Mouse (Mus musculus) layer of hippocampus, adult 2 months (tissue): ENCODE measurements at regions not wholly inside any gene's neighbourhood (a gene's known extent, or its start where the extent isn't known, plus 50 kb on each side); places are given as distances from the start of the nearest gene placed in this dataset.

Experiments
- DNase-seq, 2 experiments: peaks; one replicate each; pipeline ENCODE4 v3.0.0; 2022; ENCODE audit warnings: low spot score in 2 of 2
- H3K27ac ChIP-seq: fragments of 200-600 bp; 2 replicates; pipeline ENCODE4 v1.8.1; 2022
- H3K4me3 ChIP-seq: fragments of 200-600 bp; 2 replicates; pipeline ENCODE4 v1.8.1; 2022; ENCODE audit warnings: mild to moderate bottlenecking
- CTCF ChIP-seq: fragments of 200-600 bp; conservative IDR thresholded peaks from 2 replicates; pipeline ENCODE4 v1.8.1; 2022; ENCODE audit warnings: antibody characterized with exemption, mild to moderate bottlenecking, moderate library complexity
- microRNA-seq, 2 experiments: library from miRNA; unstranded; fragments of <30 nt; microRNA quantifications; one replicate each; pipeline ENCODE4 v1.2.0; 2021

GRCm38 (mm10) chr11:64925970-64926369, 52.9 kb upstream of the Elac2 start:
- DNase-seq: no peak
- no peak for TF ChIP-seq CTCF
- no peak overlapping the region for H3K4me3 ChIP-seq
- H3K27ac ChIP-seq: no peak overlapping the region

Small RNAs in the stretch of these regions (microRNA-seq; reads per million reads assigned to microRNA genes)
- gene Gm24275: 0 reads per million in 2 experiments
